Mouse (Mus musculus): ENCODE results near the gene Tmem266.
A peak's percentile ranks its signal among the peaks of the same experiment; 100 is the strongest.

The Tmem266 gene

GRCm38 (mm10) chr9:55332476-55332875 is 5.8 kb downstream of the Tmem266 start:
- no peak for DNase-seq (ENCODE audit: low spot score)

GRCm38 (mm10) chr9:55332949-55333348 is 6.2 kb downstream of the Tmem266 start:
- no peak for DNase-seq (ENCODE audit: low spot score)

GRCm38 (mm10) chr9:55344165-55344564 is 17.5 kb downstream of the Tmem266 start:
- no peak for DNase-seq (ENCODE audit: low spot score)

- no peak for DNase-seq (ENCODE audit: low spot score)
Measured at GRCm38 (mm10) chr9:55345332-55345731, 18.6 kb downstream of the Tmem266 start.

GRCm38 (mm10) chr9:55348664-55349063 is 22.0 kb downstream of the Tmem266 start:
- no peak for DNase-seq (ENCODE audit: low spot score)

- no peak for DNase-seq (ENCODE audit: low spot score)
Measured at GRCm38 (mm10) chr9:55354686-55355085, 28.0 kb downstream of the Tmem266 start.

GRCm38 (mm10) chr9:55355270-55355834 is 28.6 kb downstream of the Tmem266 start:
- no peak for DNase-seq (ENCODE audit: low spot score)

- no peak for DNase-seq (ENCODE audit: low spot score)
Measured at GRCm38 (mm10) chr9:55357164-55357563, 30.5 kb downstream of the Tmem266 start.

- no peak for DNase-seq (ENCODE audit: low spot score)
Measured at GRCm38 (mm10) chr9:55360372-55360771, 33.7 kb downstream of the Tmem266 start.

- no peak for DNase-seq (ENCODE audit: low spot score)
Measured at GRCm38 (mm10) chr9:55360861-55361260, 34.1 kb downstream of the Tmem266 start.

- no peak for DNase-seq (ENCODE audit: low spot score)
Measured at GRCm38 (mm10) chr9:55361969-55362368, 35.3 kb downstream of the Tmem266 start.

GRCm38 (mm10) chr9:55363707-55364106 is 37.0 kb downstream of the Tmem266 start:
- DNase-seq (ENCODE audit: low spot score), result no peak

- no peak for DNase-seq (ENCODE audit: low spot score)
Measured at GRCm38 (mm10) chr9:55368011-55368410, 41.3 kb downstream of the Tmem266 start.

- DNase-seq (ENCODE audit: low spot score), result no peak
Measured at GRCm38 (mm10) chr9:55371908-55372307, 45.2 kb downstream of the Tmem266 start.

- no peak for DNase-seq (ENCODE audit: low spot score)
Measured at GRCm38 (mm10) chr9:55377603-55378250, 51.0 kb downstream of the Tmem266 start.

- DNase-seq (ENCODE audit: low spot score), result no peak
Measured at GRCm38 (mm10) chr9:55381456-55381855, 54.7 kb downstream of the Tmem266 start.

- DNase-seq (ENCODE audit: low spot score), result peak; percentile 82
Measured at GRCm38 (mm10) chr9:55382441-55382840, 55.7 kb downstream of the Tmem266 start.

- DNase-seq (ENCODE audit: low spot score), result no peak
Measured at GRCm38 (mm10) chr9:55386117-55386516, 59.4 kb downstream of the Tmem266 start.

GRCm38 (mm10) chr9:55387862-55388505 is 61.3 kb downstream of the Tmem266 start:
- no peak for DNase-seq (ENCODE audit: low spot score)

- peak; percentile 87 for DNase-seq (ENCODE audit: low spot score)
Measured at GRCm38 (mm10) chr9:55391909-55392658, 65.4 kb downstream of the Tmem266 start.

GRCm38 (mm10) chr9:55395650-55396049 is 68.9 kb downstream of the Tmem266 start:
- no peak for DNase-seq (ENCODE audit: low spot score)

GRCm38 (mm10) chr9:55398985-55399554 is 72.4 kb downstream of the Tmem266 start:
- no peak for DNase-seq (ENCODE audit: low spot score)
